Mouse (Mus musculus) c-Kit-positive CD71-negative TER-119-negative erythroid progenitor cells, embryonic 14.5 days (primary cell): ENCODE measurements around the gene Ubfd1.
"Not testable (repeated sequence)": the region's sequence is repeated elsewhere in the genome, so short reads cannot be mapped to it uniquely, and the experiment has no call there.

Experiments
- DNase-seq: peaks from one replicate; pipeline ENCODE4 v3.0.0-alpha.2; 2013; ENCODE audit warnings: low read depth

Gene Ubfd1

DNA sequence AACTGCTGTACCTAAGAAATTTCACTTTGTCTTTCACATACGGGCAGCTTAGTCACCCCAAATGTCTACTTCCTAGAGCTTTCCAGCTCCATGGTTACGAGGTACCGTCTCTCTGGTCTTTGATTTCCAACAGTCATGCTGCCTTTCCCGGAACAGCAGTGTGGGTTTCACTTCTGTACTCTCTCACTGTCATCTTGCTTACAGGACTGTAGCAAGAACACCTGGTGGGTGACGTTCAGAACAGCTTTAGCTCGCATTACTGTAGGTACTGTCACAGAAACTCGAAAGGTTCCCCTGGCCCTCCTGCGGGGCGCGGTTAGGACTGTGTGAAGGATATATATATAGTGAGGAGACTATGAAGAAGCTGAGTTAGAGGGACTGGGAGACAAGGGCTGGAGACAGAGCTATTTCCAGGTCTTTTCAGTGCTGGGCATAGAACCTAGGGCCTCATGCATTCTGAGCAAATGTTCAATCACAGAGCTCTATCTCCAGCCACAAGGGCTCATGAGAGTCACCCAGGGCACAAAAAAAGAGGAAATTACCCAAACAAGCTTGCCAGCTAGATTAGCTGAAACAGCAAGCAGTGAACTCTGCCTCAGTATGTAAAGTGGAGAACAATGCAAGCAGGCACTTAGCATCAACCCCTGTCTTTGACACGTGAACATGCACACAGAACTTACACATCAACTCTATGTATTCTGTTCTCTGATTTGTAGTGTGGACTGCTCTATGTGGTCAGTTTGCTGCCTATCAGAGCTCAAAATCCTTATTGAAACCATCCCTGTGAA, 20.4 kb downstream of the Ubfd1 start:
- no peak for DNase-seq

DNA sequence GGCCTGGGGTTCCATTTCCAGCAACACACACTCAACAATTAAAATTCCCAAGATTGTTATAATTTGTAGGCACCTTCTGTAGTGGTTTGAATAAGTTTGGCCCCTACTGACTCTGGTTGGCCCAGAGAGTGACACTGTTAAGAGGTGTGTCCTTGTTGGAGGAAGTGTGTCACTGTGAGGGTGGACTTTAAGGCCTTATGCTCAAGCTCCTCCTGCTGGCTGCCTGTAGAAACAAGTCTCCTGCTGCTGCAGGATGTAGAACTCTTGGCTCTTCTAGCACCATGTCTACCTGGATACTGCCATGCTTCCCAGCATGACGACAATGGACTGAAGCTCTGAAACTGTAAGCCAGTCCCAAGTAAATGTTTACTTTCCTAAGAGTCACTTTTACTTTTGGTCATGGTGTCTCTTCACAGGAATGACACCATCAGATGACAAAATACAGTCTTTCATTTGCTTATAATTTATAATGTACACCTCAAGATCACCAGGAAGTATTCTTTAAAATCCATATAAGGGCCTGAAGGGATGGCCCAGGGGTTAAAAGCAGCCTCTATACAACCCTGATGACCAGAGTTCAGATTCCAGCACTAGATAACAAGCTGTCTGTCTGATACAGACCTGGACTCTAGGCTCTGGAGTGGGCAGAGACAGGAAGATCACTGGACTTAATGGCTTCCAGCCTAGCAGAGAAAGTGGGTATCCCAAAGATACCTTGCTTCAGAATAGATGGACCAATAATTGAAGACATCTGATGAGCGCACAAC, 27.8 kb downstream of the Ubfd1 start:
- DNase-seq, result no peak

DNA sequence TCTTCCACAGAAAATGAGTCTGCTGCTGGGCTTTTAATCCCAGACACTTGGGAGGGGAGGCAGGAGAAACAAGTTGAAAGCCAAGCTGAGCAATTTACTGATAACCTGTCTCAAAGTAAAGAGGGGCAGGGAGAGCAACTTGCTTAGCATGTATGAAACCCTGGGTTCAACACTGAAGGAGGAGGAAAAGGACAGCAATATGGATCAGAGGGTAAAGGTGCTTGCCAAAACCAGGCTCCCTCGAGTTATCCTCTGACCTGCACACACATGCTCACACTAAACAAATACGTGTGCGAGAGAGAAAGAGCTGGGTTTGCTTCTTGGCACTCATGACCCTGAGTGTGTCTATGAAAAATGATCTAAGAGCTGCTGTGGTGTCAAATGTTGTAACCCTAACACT, 31.0 kb downstream of the Ubfd1 start:
- no peak for DNase-seq

DNA sequence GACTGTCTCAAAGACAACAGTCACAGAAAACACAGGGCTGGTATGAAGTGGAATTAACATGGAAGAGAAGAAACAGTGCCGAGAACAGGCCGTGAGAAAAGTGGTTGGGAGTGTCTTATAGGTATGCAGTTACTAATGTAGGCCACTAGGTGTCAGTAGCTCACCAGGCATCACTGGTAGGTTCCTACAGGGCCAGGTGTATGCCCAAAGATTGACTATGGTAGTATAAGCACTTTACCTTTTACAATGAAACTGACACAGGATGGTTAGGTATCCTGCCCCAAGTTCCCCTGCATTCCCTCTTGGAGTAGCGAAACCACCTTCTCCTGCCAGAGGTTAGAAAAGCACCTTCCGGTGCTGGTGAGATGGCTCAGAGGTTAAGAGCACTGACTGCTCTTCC, 32.2 kb downstream of the Ubfd1 start:
- peak; percentile 46 for DNase-seq

DNA sequence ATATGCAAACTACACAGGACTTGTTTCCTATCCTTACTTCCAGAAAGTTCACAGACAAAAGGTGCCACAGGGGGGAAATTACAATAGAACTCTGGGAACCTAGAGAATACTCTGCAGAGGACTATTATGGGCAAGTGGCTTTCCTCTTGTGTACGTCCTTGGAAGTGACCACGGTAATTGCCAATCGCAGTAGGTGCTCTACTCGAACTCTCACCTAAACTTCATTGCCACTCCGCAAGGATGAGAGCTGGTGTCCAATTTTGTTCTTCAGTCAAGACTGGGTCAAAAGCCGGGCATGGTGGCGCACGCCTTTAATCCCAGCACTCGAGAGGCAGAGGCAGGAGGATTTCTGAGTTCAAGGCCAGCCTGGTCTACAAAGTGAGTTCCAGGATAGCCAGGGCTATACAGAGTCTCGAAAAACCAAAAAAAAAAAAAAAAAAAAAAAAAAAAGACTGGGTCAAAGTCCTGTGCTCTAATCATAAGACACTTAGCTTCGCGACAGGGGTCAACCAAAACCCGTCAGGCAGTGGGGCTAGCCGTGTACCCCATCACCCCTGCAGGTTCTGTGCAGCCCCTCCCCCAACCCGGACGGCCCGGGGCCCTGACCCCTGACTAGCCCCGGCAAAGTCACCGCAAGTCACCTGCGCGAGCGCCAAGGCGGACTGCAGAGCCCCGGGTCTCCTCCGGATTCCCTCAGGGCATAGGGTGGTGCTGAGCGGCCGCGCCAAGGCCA, 34.2 kb downstream of the Ubfd1 start:
- DNase-seq, result not testable (repeated sequence)

DNA sequence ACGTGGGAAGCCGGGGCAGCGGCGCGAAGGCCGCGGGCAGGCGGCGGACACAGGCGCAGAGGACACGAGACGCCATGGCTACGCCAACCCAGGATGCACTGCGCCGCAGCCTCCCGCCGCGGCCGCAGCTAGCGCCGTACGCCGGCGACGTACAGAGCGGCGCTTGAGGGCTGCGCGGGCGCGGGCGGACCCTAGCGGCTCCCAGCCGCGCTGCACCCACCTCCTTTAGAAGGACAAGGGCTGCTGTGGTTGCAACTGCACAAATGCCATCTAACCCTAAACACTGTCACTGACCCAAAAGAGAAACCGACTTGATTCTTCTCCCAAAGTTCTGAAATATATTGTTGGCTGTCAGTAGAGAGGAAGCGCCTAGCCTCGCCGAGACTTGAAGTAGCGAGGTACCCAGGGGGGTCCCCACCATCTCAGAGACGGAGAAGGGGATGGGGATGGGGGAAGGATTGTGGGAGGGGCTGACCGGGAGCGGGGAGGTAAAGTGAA, 34.8 kb downstream of the Ubfd1 start, which contains the start of gene Ndufab1:
Gene Ndufab1, minus strand, starts transcription at position 140 of the 498 bp plus-strand sequence.
- peak; percentile 80 for DNase-seq

DNA sequence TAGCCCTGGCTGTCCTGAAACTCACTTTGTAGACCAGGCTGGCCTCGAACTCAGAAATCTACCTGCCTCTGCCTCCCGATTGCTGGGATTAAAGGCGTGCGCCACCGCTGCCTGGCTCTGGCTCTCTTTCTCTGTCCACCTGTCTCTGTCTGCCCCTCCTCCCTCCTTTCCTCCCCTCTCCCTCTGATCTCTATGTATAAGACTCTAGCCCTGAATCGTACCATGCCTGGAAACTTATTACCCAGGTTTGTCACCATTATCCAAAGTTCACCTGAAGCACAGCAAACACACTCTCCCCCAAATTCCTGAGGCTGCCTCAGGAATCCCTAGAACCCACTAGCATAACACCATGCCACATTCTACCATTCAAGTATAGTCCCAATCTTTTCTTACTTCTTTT, 41.2 kb downstream of the Ubfd1 start:
- no peak for DNase-seq

DNA sequence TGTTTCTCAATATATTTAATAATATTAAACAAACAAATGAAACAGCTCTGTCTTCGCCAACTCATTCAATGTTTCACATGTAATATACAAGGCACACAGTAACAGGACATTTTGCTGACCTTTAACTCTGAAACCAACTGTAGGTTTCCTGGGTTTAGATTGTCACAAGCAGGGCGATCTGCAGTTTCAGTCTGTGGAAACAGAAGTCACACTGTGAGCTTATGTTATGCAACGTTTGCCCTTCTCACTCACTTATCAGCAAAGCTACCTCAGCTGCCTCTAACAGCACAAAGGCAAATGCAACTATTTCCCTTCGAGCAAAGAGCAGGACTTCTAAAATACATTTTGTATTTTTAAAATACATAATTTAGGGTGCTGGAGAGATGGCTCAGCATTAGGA, 56.5 kb downstream of the Ubfd1 start:
- DNase-seq, result no peak

DNA sequence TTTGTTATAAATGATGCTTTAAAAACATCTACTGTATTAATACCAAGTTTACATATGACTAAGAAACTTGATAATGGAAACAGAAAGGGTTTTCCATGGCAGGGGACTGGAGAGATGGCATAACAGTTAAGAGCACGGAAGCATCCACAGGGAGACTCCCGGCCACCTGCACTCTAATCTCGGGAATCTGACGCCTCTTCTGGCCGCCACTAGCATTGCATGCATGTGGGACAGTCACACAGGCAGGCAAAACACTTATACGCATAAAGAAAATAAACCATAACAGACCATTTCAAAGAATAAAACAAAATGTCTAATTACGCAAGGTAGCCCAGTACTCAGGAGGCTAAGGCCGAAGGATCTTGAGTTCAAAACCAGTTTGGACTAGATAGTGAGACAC, 58.7 kb downstream of the Ubfd1 start:
- DNase-seq, result no peak

DNA sequence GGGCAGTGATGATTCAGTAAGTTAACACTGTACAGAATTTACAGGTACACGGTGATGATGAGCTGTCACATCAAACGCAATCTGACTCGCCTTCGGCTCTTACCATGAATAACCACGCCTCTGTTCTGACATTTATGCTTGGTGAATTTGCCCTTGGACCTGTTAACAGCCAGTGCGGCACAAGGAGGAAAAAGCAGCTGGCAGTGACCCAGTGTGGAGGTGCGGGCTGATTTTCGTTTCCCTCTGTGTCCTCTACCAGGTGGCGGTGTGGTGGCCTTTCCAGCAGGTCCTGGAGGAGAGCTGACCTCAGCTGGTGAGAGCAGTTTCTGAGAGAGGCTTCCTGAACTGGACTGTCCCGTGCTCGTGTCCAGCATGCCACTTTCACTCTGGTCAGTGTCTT, 60.0 kb downstream of the Ubfd1 start:
- no peak for DNase-seq
